23 mouse cellular contexts compared by ENCODE assay signal in genomic region chr11:33110111-33110510, GRCm38 (mm10). TPM values are rescaled to one million over a fixed set of nuclear protein-coding genes. Genes with fewer than 3 reads are reported as not detected.
DNase-seq lines count a peak whose midpoint lies in the region; ATAC-seq and TF ChIP-seq lines count a peak whose summit lies in the region.
"Had no signal": no experiment of that assay in that cellular context is flagged by ENCODE, and none has a peak within 500 bp of the region (broad histone marks: within the 10 kb centered on the region; RNA-seq: fewer than 3 reads in every experiment).

No protein-coding gene starts in this region.

- ATAC-seq in neural tube, embryonic 11.5 days (ENCODE audit: insufficient read depth, low FRiP score, low TSS enrichment), result no peak
- ATAC-seq: activated CD4-positive, CD25-positive, alpha-beta regulatory T cell, adult 4 months; CD4-positive, CD25-positive, alpha-beta regulatory T cell, adult 4 months; Patski had no signal

- H3ac ChIP-seq in C2C12 (ENCODE audit: control insufficient read depth, insufficient read length, low read depth) (no peak overlapping the region), myocyte (ENCODE audit: control insufficient read depth, insufficient read length) (no peak overlapping the region)

- no peak overlapping the region for H3K9ac ChIP-seq in neural tube, embryonic 11.5 days (ENCODE audit: low read length)

- TF ChIP-seq CTCF in C2C12 (IDR thresholded peaks at IDR 0.05; ENCODE audit: control insufficient read depth, insufficient read depth, insufficient read length), result no peak

- peak; percentile 9 for DNase-seq in neural tube, embryonic 11.5 days (ENCODE audit: low spot score)
- DNase-seq in neural tube, embryonic 10.5 days (ENCODE audit: extremely low spot score, low spot score), result no peak
- no peak for DNase-seq in MN1 (ENCODE audit: low spot score)
- no peak for DNase-seq in left cerebral cortex, adult 8-10 months (ENCODE audit: low spot score in 2 of 2)
- DNase-seq: adrenal gland, adult 2 months; adrenal gland, adult 8-10 months; adrenal gland, postnatal 10 days; adrenal gland, postnatal 14 days; adrenal gland, postnatal 25 days; adrenal gland, postnatal 36 days; B cell, adult 2 months; cerebellum, adult 11 months; cerebellum, adult 11-12 months; cerebellum, adult 18-20 months; cerebellum, adult 2 months; cerebellum, adult 8-10 months had no signal

- no peaks in the 10 kb centered on the region for H3K79me3 ChIP-seq in C2C12 (ENCODE audit: low read depth)

- no peak overlapping the region for H3K4me3 ChIP-seq in neural tube, embryonic 11.5 days (ENCODE audit: low read depth, low read length)
- H3K4me3 ChIP-seq in C2C12 (ENCODE audit: insufficient read depth, poor library complexity, severe bottlenecking), result no peak overlapping the region
- H3K4me3 ChIP-seq in myocyte, result no peak overlapping the region

- WGBS in neural tube, embryonic 11.5 days, result 88% methylated on average over 2 of the region's 2 CpGs

- H3K36me3 ChIP-seq in neural tube, embryonic 11.5 days (ENCODE audit: control insufficient read depth, insufficient read depth, low read length), result no peaks in the 10 kb centered on the region
- no peaks in the 10 kb centered on the region for H3K36me3 ChIP-seq in C2C12 (ENCODE audit: control insufficient read depth, insufficient read depth)
- no peaks in the 10 kb centered on the region for H3K36me3 ChIP-seq in myocyte (ENCODE audit: control insufficient read depth, insufficient read depth)
- H3K36me3 ChIP-seq: G1E had no signal

- H3K4me1 ChIP-seq in neural tube, embryonic 11.5 days (ENCODE audit: control insufficient read depth, insufficient read depth, low read length), result no peaks in the 10 kb centered on the region

- H3K4me2 ChIP-seq in neural tube, embryonic 11.5 days (ENCODE audit: low read depth), result no peak overlapping the region
- no peak overlapping the region for H3K4me2 ChIP-seq in myocyte (ENCODE audit: low read depth)

- H3K27me3 ChIP-seq in neural tube, embryonic 11.5 days (ENCODE audit: control insufficient read depth, insufficient read depth, low read length), result no peaks in the 10 kb centered on the region
- H3K27me3 ChIP-seq in C2C12 (ENCODE audit: control insufficient read depth, insufficient read depth, insufficient read length) (peaks cover 27% of the 10 kb centered on the region), myocyte (ENCODE audit: control insufficient read depth, insufficient read depth, insufficient read length) (peaks cover 26% of the 10 kb centered on the region)

- no peaks in the 10 kb centered on the region for H3K79me2 ChIP-seq in C2C12 (ENCODE audit: control insufficient read depth, insufficient read depth)
- no peaks in the 10 kb centered on the region for H3K79me2 ChIP-seq in myocyte (ENCODE audit: control insufficient read depth, insufficient read depth)

- no peaks in the 10 kb centered on the region for H3K9me3 ChIP-seq in neural tube, embryonic 11.5 days (ENCODE audit: control insufficient read depth, low read length)
- H3K9me3 ChIP-seq: G1E had no signal

- TF ChIP-seq POLR2A in myocyte (IDR thresholded peaks at IDR 0.05; ENCODE audit: insufficient read length, low read depth), result no peak

- no peak overlapping the region for H3K27ac ChIP-seq in neural tube, embryonic 11.5 days (ENCODE audit: low read depth, low read length)

TF ChIP-seq in C2C12, 6 proteins besides CTCF, POLR2A, EP300 and RAD21:
- TF ChIP-seq MYOD1 (IDR thresholded peaks at IDR 0.05; ENCODE audit: control insufficient read depth, insufficient read length, low read depth) (peak; percentile 21), FOSL1 (IDR thresholded peaks at IDR 0.05; ENCODE audit: insufficient read depth, low read length, poor library complexity, severe bottlenecking) (no peak)

TF ChIP-seq in myocyte, 11 proteins besides CTCF, POLR2A, EP300 and RAD21:
- no peak for TF ChIP-seq POLR2AphosphoS2 (IDR thresholded peaks at IDR 0.05; ENCODE audit: insufficient read length, low read depth)
- TF ChIP-seq MYOD1 (IDR thresholded peaks at IDR 0.05; ENCODE audit: control insufficient read depth in 1 of 3, insufficient read length in 2 of 3, low read depth in 2 of 3), result peak in 2 of 3 experiments; percentile 78 to 92
- TF ChIP-seq TCF3 (IDR thresholded peaks at IDR 0.05; ENCODE audit: insufficient read length, low read depth), result peak; percentile 62
- TF ChIP-seq MYOG (IDR thresholded peaks at IDR 0.05; ENCODE audit: control insufficient read depth in 1 of 3, insufficient read depth in 1 of 3, insufficient read length in 2 of 3, low read depth in 2 of 3), result peak in 2 of 3 experiments; percentile 64 to 77
- TF ChIP-seq USF1 (IDR thresholded peaks at IDR 0.05; ENCODE audit: low read depth), result no peak
- TF ChIP-seq MAX (IDR thresholded peaks at IDR 0.05; ENCODE audit: low read depth), result no peak
- TF ChIP-seq SRF (IDR thresholded peaks at IDR 0.05; ENCODE audit: control insufficient read depth, insufficient read length, low read depth), result no peak
- TF ChIP-seq REST (IDR thresholded peaks at IDR 0.05; ENCODE audit: insufficient read depth, insufficient read length), result no peak
- TF ChIP-seq CEBPB (IDR thresholded peaks at IDR 0.05; ENCODE audit: insufficient read depth, poor library complexity, severe bottlenecking), result no peak
- peak; percentile 22 for TF ChIP-seq TCF12 (IDR thresholded peaks at IDR 0.05; ENCODE audit: insufficient read depth, poor library complexity, severe bottlenecking)
- no peak for TF ChIP-seq E2F4 (IDR thresholded peaks at IDR 0.05; ENCODE audit: insufficient read depth)
TF ChIP-seq in myocyte: peak in this region for 4.

RNA-seq across cellular contexts. Expression of gene Fgf18, which starts 37.1 kb away (rescaled TPM):
- 6.8 and 9.9 TPM in 2 replicates for polyA plus RNA-seq in neural tube, embryonic 11.5 days (2014; fragmentation: Nextera tagmentation; extraction: Ambion mirVana)
- polyA plus RNA-seq in C2C12 (2012; fragmentation: generic; extraction: Trizol), result 0.12 TPM
- polyA plus RNA-seq in myocyte (2012; fragmentation: generic; extraction: Trizol), result 0.07 TPM
- total RNA-seq in left cerebral cortex, adult 8-10 months (2022), result 1 to 10 TPM; 2.2 to 3.9 (median 3.0) TPM
- total RNA-seq: CH12.LX, G1E had no signal
- polyA plus RNA-seq: activated CD4-positive, CD25-positive, alpha-beta regulatory T cell, adult 4 months; CD4-positive, CD25-positive, alpha-beta regulatory T cell, adult 4 months; G1E had no signal

RNA-seq across cellular contexts. Expression of gene Npm1, which starts 52.9 kb away (rescaled TPM):
- polyA plus RNA-seq in neural tube, embryonic 11.5 days (2014; fragmentation: Nextera tagmentation; extraction: Ambion mirVana), result 1,037 and 1,076 TPM in 2 replicates
- polyA plus RNA-seq in C2C12 (2012; fragmentation: generic; extraction: Trizol) (702 TPM), myocyte (2012; fragmentation: generic; extraction: Trizol) (244 TPM)
- total RNA-seq in left cerebral cortex, adult 8-10 months (2022), result 100 to 1,000 TPM; 184 to 202 (median 195) TPM
